Mouse (Mus musculus): ENCODE data around the gene Peak1.

The Peak1 gene

GRCm38 (mm10) chr9:56196921-56197320 is 220.9 kb downstream of the Peak1 start:
- DNase-seq (ENCODE audit: low spot score), result no peak

GRCm38 (mm10) chr9:56195193-56195592 is 222.7 kb downstream of the Peak1 start:
- DNase-seq (ENCODE audit: low spot score), result no peak

DNA sequence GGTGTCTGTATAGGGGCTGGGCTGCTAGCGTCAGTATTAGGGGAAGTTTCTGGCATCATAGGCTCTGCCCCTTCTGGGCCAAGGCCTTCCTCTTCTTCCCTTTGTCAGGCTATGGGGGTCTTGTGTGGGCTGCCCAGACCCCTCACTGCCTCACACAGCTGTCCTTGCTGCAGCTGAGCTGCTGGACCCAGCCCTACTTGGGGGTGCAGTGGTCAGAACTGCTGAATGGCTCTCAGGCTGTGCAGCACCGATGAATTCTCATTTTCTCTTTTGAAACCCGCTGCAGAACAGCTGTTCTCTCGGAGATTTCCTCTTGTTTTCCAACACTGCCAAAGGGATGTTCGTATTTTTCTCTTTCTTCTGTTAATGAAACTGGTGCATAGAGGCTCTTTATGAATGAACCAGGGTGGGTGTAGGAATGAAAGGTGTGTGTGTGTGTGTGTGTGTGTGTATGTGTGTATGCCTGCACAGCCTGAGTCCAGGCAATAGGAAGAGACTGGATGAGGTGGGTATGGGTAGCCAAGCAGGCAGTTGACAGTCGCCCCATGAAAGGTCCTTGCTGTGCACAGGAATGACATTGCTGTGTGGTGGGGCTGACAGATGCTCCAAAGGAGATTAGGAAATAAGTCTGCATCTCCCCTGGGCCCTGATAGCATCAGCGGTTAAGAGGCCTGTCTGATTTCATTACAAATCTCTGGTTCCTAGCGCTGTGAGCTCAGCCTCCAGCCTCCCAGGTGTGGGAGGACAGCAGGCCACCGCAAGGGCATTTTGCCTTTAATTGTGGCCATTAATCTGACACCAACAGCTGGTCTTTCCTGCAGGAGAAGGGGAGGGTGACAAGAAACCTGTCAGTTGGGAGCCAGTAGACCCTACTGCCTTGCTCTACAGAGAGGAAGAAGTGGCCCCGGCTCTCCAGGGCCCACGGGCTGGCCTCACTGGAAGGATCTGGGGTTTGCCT is 226.1 kb downstream of the Peak1 start:
- no peak for DNase-seq (ENCODE audit: low spot score)

GRCm38 (mm10) chr9:56180118-56180781 is 237.6 kb downstream of the Peak1 start:
- DNase-seq (ENCODE audit: low spot score), result no peak

DNA sequence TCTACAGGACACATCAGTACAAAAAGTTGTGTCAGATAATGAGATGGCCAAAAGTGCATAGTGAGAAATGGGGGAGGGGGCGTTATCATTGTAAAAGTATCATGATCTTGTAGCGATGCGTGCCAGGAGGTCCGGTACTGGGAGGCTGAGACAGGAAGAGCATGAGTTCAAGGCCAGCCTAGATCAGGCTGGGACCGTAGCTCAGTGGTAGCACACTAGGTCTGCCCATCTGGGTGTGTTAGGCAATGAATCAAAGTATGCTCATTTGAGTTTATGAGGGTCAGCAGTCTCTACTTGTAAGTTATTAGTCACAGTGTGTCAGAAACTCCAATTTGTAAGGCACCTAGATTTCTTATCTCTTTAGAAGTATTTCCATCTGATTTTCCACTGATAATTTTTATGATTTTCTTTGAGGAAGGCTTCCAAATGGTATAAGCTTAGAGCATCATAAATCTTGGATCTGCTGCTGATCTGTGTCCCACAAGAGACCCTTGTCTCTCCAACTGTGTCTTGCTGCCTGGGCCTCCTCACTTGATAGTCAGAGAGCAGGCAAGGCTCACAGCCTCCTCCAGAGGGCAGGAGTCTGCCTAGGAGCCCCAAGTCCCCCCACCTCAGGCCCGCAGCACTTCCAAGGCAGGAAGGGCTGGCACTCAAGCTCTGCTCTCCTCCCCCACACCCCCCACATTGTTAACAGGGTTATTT is 238.3 kb downstream of the Peak1 start:
- no peak for DNase-seq (ENCODE audit: low spot score)

GRCm38 (mm10) chr9:56177354-56177753 is 240.5 kb downstream of the Peak1 start:
- DNase-seq (ENCODE audit: low spot score), result no peak

DNA sequence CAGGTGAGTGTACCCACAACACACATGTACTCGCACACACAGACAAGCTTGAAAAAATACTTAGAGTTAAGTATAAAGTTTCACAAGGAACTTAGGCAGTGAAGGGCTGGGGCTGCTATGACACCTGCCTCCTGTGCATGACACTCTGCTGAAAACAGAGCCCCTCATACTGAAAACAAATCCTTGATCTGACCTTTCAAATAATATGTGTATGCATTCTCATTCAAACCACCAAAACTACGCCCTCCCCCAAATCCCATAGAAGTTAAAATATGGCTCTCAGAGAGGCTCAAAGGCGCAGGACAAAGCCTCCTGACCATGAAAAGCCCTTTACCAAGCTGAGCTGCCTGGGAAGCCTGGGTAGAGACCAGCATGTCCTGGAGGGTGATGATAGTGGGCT is 242.6 kb downstream of the Peak1 start:
- no peak for DNase-seq (ENCODE audit: low spot score)

DNA sequence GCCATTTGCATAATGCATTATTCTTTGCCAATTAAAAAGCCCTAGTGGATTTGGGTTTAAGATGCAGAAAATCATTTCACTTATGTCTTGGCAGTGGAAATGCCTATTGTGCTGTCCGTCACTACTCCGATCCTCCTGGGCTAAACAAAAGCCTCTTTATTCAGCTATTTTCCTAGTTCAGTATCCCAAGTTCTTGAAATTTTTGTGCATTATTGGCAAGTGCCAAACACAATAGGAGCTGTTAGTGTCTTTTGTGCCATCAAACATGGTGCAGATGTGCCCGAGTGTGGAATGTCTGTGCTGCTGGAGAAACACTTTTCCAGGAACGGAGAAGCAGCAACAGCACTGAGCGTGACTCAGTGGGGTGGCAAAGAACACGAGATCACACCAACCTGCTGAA is 250.2 kb downstream of the Peak1 start:
- DNase-seq (ENCODE audit: low spot score), result no peak

- no peak for DNase-seq (ENCODE audit: low spot score)
Observed at GRCm38 (mm10) chr9:56166161-56166560, 251.7 kb downstream of the Peak1 start.

DNA sequence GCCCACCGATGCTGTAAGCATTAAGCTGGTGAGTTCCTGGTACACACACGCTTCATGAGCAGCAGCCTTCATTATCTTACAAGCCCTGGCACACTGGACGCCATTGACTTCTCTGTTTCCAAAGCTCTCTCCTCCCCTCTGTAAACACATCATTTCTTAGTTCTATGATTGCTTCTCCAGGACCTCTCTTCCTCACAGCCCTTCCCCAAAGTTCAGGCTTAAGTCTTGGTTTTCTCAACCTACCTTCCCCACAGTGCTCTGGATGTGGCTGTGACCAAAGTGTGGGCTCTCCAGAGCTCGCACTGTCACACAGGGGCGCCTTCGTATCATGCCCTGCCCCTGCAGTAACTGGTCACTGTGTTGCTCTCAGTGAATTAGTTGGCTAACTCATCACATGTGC is 252.5 kb downstream of the Peak1 start, which contains the start of gene Tspan3:
Gene Tspan3 (minus strand): TSS at position 101 of the 400 bp plus-strand sequence.
- no peak for DNase-seq (ENCODE audit: low spot score)

GRCm38 (mm10) chr9:56160341-56161141 is 257.3 kb downstream of the Peak1 start:
- DNase-seq (ENCODE audit: low spot score), result peak; percentile 85

- no peak for DNase-seq (ENCODE audit: low spot score)
Observed at GRCm38 (mm10) chr9:56159456-56159855, 258.4 kb downstream of the Peak1 start.

GRCm38 (mm10) chr9:56158077-56158476 is 259.8 kb downstream of the Peak1 start:
- no peak for DNase-seq (ENCODE audit: low spot score)

DNA sequence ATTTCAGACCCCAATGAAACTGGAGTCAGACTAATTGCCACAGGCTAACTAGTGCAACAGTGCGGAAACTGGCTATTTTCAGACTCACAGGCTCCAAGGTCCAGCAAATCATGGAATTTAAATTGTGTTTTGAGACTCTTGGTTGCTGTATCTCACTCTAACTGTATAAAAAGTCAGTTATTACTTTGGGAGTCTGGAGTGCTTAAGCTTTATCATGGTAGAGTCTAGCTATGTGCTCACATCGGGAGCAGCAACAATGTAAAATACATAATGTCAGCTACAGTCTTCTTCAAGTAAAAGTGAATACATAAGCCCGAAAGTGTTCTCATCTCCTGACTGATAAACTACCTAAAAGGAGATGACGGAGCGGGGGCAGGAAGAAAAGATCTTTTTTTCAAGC is 263.3 kb downstream of the Peak1 start:
- DNase-seq (ENCODE audit: low spot score), result no peak

GRCm38 (mm10) chr9:56152482-56153007 is 265.3 kb downstream of the Peak1 start:
- no peak for DNase-seq (ENCODE audit: low spot score)

DNA sequence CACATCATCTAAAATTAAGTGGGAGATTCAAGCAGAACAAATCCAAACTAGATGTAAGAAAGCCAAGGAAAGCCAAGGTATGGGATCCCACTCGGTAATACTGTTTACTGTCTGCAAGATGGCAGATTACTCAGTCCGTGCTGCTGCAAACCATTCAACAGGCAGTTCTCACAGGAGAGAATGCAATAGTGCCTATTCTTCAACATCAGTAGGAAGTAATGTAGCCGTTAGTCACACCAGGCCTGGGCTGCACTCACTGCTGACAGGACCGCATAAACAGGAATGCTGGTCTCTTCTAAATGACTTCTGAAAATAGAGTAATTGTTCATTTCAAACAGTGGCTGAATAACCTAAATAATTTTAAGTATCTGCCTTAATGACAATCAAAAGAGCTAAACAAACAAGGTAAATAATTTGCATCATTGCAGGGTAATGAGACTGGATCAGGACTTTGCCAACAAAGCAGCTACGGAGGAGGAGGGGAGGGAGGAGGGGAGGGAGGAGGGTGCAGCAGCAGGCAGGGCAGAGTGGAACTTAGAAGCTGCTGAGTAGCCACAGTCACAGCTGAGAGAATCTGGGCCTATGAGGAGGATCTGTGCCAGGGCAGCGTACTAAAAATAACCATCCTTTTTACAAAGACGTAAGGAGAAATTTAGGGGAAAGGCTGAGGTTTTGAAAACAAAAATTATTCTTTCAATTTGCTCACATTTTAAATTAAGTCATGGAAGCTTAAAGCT is 266.0 kb downstream of the Peak1 start:
- no peak for DNase-seq (ENCODE audit: low spot score)
